Mouse (Mus musculus) spleen, embryonic (tissue): ENCODE measurements around the gene Abcb1a.
"Not testable (repeated sequence)": the region's sequence is repeated elsewhere in the genome, so short reads cannot be mapped to it uniquely, and the experiment has no call there.

Experiments
- CTCF ChIA-PET: fragments of 350-600 bp; sonication (Branson Sonifier 250); formaldehyde crosslinking; loops from one replicate; lab custom pipeline; 2022; lab: Charles Lee

The Abcb1a gene

DNA sequence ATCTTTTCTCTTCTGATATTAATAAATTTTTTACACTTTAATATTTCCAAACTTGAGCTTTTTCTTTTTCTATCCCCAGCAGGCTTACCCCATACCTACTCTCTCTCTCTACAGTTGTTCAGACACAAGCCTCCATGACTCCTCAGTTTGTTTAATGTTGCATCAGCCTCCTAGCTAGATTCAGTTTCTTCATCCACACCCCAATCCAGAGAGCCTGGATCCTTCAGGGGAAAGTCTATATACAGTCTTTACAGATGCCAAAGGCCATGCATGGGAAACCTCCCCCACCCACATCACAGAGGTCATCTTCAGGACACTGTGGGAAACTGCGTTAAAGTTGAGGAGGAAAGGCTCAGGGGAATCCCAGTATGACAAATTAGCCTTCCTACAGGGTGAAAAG lies 62.3 kb downstream of the Abcb1a start:
- CTCF ChIA-PET, result no interaction called here

GRCm38 (mm10) chr5:8722867-8723266 lies 63.0 kb downstream of the Abcb1a start:
- CTCF ChIA-PET, result no interaction called here

- CTCF ChIA-PET, result no interaction called here
Observed at GRCm38 (mm10) chr5:8727760-8728159, 67.9 kb downstream of the Abcb1a start.

- CTCF ChIA-PET, result no interaction called here
Observed at GRCm38 (mm10) chr5:8732639-8733038, 72.8 kb downstream of the Abcb1a start.

DNA sequence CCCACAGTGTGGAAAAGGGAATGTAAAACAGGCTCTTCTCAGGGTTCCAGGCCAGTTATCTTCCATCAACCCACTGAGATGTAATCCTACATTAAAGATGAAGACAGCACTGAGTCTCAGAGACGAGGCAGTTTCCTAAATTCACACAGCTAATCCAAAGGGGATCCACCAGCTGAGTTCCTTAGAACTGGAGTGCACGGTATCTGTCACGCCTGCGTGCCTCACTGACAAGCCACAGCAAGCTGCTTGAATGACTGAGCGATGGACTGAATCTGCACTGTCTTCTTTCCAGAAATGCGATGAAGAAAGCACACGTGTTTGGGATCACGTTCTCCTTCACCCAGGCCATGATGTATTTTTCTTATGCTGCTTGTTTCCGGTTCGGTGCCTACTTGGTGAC lies 73.4 kb downstream of the Abcb1a start:
- CTCF ChIA-PET, result not testable (repeated sequence)

GRCm38 (mm10) chr5:8736389-8736788 lies 76.5 kb downstream of the Abcb1a start:
- CTCF ChIA-PET, result no interaction called here

GRCm38 (mm10) chr5:8737062-8737461 lies 77.2 kb downstream of the Abcb1a start:
- CTCF ChIA-PET, result no interaction called here

- CTCF ChIA-PET, result not testable (repeated sequence)
Observed at GRCm38 (mm10) chr5:8747244-8747643, 87.4 kb downstream of the Abcb1a start.

DNA sequence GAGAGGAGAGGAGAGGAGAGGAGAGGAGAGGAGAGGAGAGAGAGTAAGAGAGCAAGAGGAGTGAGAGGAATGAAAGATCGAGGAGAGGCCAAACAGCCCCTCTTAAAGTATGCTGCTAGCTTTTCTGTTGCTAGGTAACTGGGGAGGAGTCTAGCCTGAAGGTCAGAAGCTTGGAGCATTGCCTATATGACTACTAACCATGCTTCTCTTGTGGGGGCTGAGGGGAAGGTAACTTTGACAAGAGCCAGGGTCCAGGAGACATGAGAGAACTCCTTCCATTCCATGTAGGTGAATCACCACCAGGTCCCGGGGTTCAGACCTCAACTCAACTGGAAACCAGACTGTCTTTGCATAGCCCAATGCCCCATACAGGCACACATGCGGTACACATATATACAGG lies 113.0 kb downstream of the Abcb1a start:
- CTCF ChIA-PET, result no interaction called here

DNA sequence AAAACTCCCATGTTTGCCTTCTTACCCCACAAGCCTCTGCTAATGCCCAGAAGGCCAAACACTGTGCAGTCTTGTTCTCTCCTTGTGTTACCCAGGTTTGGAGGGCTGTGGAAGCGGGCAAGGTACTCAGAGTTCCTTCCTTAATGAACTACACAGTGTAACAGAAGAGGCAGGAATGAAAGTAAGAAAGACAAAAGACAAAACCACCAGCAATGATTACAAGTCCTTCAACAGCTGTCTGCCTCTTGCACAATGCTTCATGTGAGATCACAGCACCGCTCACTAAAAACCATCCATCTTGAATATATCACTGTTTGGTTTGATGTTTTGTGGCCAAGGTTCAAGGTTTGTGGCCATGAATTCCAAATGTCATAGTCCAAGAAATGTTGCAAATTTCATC lies 118.4 kb downstream of the Abcb1a start:
- CTCF ChIA-PET, result no interaction called here

- CTCF ChIA-PET, result no interaction called here
Observed at GRCm38 (mm10) chr5:8778751-8779150, 118.9 kb downstream of the Abcb1a start.

- CTCF ChIA-PET, result no interaction called here
Observed at GRCm38 (mm10) chr5:8792281-8792680, 132.4 kb downstream of the Abcb1a start.
